ENCODE assay signal across 13 mouse cellular contexts in genomic region chr1:153667244-153667727, GRCm38 (mm10). TPM values are rescaled to one million over a fixed set of nuclear protein-coding genes. Genes with fewer than 3 reads are reported as not detected.
A peak's percentile ranks its signal among the peaks of the same experiment; 100 is the strongest.
DNase-seq lines count a peak whose midpoint lies in the region; ATAC-seq lines count a peak whose summit lies in the region.
"Had no signal": no experiment of that assay in that cellular context is flagged by ENCODE, and none has a peak within 500 bp of the region (broad histone marks: within the 10 kb centered on the region; RNA-seq: fewer than 3 reads in every experiment).

No protein-coding gene starts in this region.

- no peak overlapping the region for H3K4me3 ChIP-seq in hindbrain, embryonic 13.5 days
- H3K4me3 ChIP-seq in hindbrain, embryonic 10.5 days: no peak overlapping the region
- H3K4me3 ChIP-seq in forebrain, embryonic 16.5 days (replicated peaks; ENCODE audit: low read length): peak overlapping the region; percentile 2; the same call in 1 of the 2 replicates
- peak overlapping the region; percentile 8; the same call in 1 of the 2 replicates for H3K4me3 ChIP-seq in midbrain, embryonic 16.5 days (ENCODE audit: low read depth, low read length)
- no peak overlapping the region for H3K4me3 ChIP-seq in kidney, embryonic 14.5 days (ENCODE audit: low read length)

- peak overlapping the region; percentile 3; the same call in 1 of the 2 replicates for H3K9ac ChIP-seq in hindbrain, embryonic 13.5 days
- H3K9ac ChIP-seq in forebrain, embryonic 16.5 days (replicated peaks; ENCODE audit: low read depth, low read length): 0 out of 2 replicates have a peak overlapping the region, but pooled peaks have one; percentile 2
- H3K9ac ChIP-seq in midbrain, embryonic 16.5 days (ENCODE audit: low read depth, low read length): peak overlapping the region; percentile 32; the same call in 1 of the 2 replicates
- H3K9ac ChIP-seq in kidney, embryonic 14.5 days (ENCODE audit: low read depth, low read length): no peak overlapping the region
- H3K9ac ChIP-seq: liver, postnatal 0 days had no signal

- peaks cover 65% of the 10 kb centered on the region for H3K4me1 ChIP-seq in hindbrain, embryonic 13.5 days (replicated peaks)
- peaks cover 61% of the 10 kb centered on the region for H3K4me1 ChIP-seq in hindbrain, embryonic 10.5 days (replicated peaks)
- peaks cover 45% of the 10 kb centered on the region for H3K4me1 ChIP-seq in forebrain, embryonic 16.5 days (replicated peaks; ENCODE audit: control insufficient read depth, insufficient read depth, low read length)
- H3K4me1 ChIP-seq in midbrain, embryonic 16.5 days (ENCODE audit: control insufficient read depth, insufficient read depth, low read length): peaks cover 53% of the 10 kb centered on the region
- H3K4me1 ChIP-seq in kidney, embryonic 14.5 days (ENCODE audit: control insufficient read depth, insufficient read depth, low read length): peaks cover 5% of the 10 kb centered on the region

- no peak for DNase-seq in hindbrain, embryonic 10.5 days (ENCODE audit: low spot score)
- DNase-seq in cerebellum, adult 8-10 months: peak; percentile 81
- DNase-seq in right cerebral cortex, postnatal 14 days: no peak
- DNase-seq: heart, adult 18-20 months; liver, postnatal 0 days; retina, postnatal 1 day; thymus, postnatal 36 days had no signal

- peaks cover 3% of the 10 kb centered on the region; the same call in 1 of the 2 replicates for H3K36me3 ChIP-seq in hindbrain, embryonic 13.5 days
- no peaks in the 10 kb centered on the region for H3K36me3 ChIP-seq in hindbrain, embryonic 10.5 days
- H3K36me3 ChIP-seq in forebrain, embryonic 16.5 days (ENCODE audit: control insufficient read depth, insufficient read depth): no peaks in the 10 kb centered on the region
- H3K36me3 ChIP-seq in midbrain, embryonic 16.5 days (ENCODE audit: control insufficient read depth, insufficient read depth, low read length): no peaks in the 10 kb centered on the region; the same call in 1 of the 2 replicates
- H3K36me3 ChIP-seq in kidney, embryonic 14.5 days (ENCODE audit: control insufficient read depth, insufficient read depth, low read length): no peaks in the 10 kb centered on the region

- peak overlapping the region; percentile 51 for H3K4me2 ChIP-seq in hindbrain, embryonic 13.5 days
- peak overlapping the region; percentile 47 for H3K4me2 ChIP-seq in forebrain, embryonic 16.5 days (ENCODE audit: low read length)
- peak overlapping the region; percentile 51 for H3K4me2 ChIP-seq in midbrain, embryonic 16.5 days (ENCODE audit: low read length)
- no peak overlapping the region for H3K4me2 ChIP-seq in kidney, embryonic 14.5 days (replicated peaks; ENCODE audit: low read depth, low read length)

- no peaks in the 10 kb centered on the region for H3K9me3 ChIP-seq in hindbrain, embryonic 13.5 days
- H3K9me3 ChIP-seq in hindbrain, embryonic 10.5 days: no peaks in the 10 kb centered on the region
- H3K9me3 ChIP-seq in forebrain, embryonic 16.5 days (ENCODE audit: control insufficient read depth, low read length): no peaks in the 10 kb centered on the region
- H3K9me3 ChIP-seq in midbrain, embryonic 16.5 days (replicated peaks; ENCODE audit: control insufficient read depth, low read length, poor library complexity, severe bottlenecking): no peaks in the 10 kb centered on the region
- H3K9me3 ChIP-seq in kidney, embryonic 14.5 days (ENCODE audit: control insufficient read depth, low read length): no peaks in the 10 kb centered on the region

- no peak for ATAC-seq in hindbrain, embryonic 13.5 days (ENCODE audit: low FRiP score)
- no peak for ATAC-seq in forebrain, embryonic 16.5 days
- no peak for ATAC-seq in midbrain, embryonic 16.5 days
- no peak for ATAC-seq in erythroblast, adult 5-6 weeks (replicated peaks; ENCODE audit: low FRiP score, poor library complexity, severe bottlenecking)
- no peak for ATAC-seq in kidney, embryonic 14.5 days (ENCODE audit: low FRiP score, low TSS enrichment)
- ATAC-seq: liver, postnatal 0 days had no signal

- 71% methylated on average over 4 of the region's 4 CpGs for WGBS in hindbrain, embryonic 13.5 days
- 70% methylated on average over 4 of the region's 4 CpGs for WGBS in hindbrain, embryonic 10.5 days
- WGBS in forebrain, embryonic 16.5 days: 53% methylated on average over 4 of the region's 4 CpGs
- 67% methylated on average over 4 of the region's 4 CpGs for WGBS in midbrain, embryonic 16.5 days
- WGBS in kidney, embryonic 14.5 days: 71% methylated on average over 4 of the region's 4 CpGs

- 0 out of 2 replicates have a peak, but pooled peaks cover 4% of the 10 kb centered on the region for H3K27me3 ChIP-seq in hindbrain, embryonic 13.5 days
- H3K27me3 ChIP-seq in hindbrain, embryonic 10.5 days (ENCODE audit: insufficient read depth, poor library complexity, severe bottlenecking): peaks cover 45% of the 10 kb centered on the region
- no peaks in the 10 kb centered on the region for H3K27me3 ChIP-seq in forebrain, embryonic 16.5 days (replicated peaks; ENCODE audit: control insufficient read depth, insufficient read depth, low read length)
- no peaks in the 10 kb centered on the region for H3K27me3 ChIP-seq in midbrain, embryonic 16.5 days (ENCODE audit: control insufficient read depth, insufficient read depth, low read depth, low read length)
- 0 out of 2 replicates have a peak, but pooled peaks cover 2% of the 10 kb centered on the region for H3K27me3 ChIP-seq in kidney, embryonic 14.5 days (ENCODE audit: control insufficient read depth, insufficient read depth, low read length)

- H3K27ac ChIP-seq in hindbrain, embryonic 13.5 days: peak overlapping the region; percentile 56; the same call in 1 of the 2 replicates
- H3K27ac ChIP-seq in hindbrain, embryonic 10.5 days: no peak overlapping the region
- no peak overlapping the region for H3K27ac ChIP-seq in forebrain, embryonic 16.5 days (ENCODE audit: low read length)
- no peak overlapping the region for H3K27ac ChIP-seq in midbrain, embryonic 16.5 days (ENCODE audit: low read length)
- H3K27ac ChIP-seq in kidney, embryonic 14.5 days (ENCODE audit: low read depth, low read length): no peak overlapping the region

RNA-seq across cellular contexts. Expression of gene Rgs8, which starts 14.5 kb away (rescaled TPM):
- polyA plus RNA-seq in hindbrain, embryonic 13.5 days (2015; fragmentation: Nextera tagmentation; extraction: Ambion mirVana): 24.4 and 26.4 TPM in 2 replicates
- 4.9 and 8.9 TPM in 2 replicates for polyA plus RNA-seq in hindbrain, embryonic 10.5 days (2016; fragmentation: Nextera tagmentation; extraction: Ambion mirVana)
- polyA plus RNA-seq in forebrain, embryonic 16.5 days (2015; fragmentation: Nextera tagmentation; extraction: Ambion mirVana): 16.1 and 22.4 TPM in 2 replicates
- polyA plus RNA-seq in midbrain, embryonic 16.5 days (2015; fragmentation: Nextera tagmentation; extraction: Ambion mirVana): 47.1 and 49.1 TPM in 2 replicates
- total RNA-seq in erythroblast, adult 5-6 weeks (2015; ENCODE audit: low replicate concordance): not detected in 2 replicates
- total RNA-seq in erythroblast, adult 5-6 weeks (2017; ENCODE audit: low replicate concordance): not detected in 2 replicates
- polyA plus RNA-seq in kidney, embryonic 14.5 days (2014; fragmentation: Nextera tagmentation; extraction: Ambion mirVana): 0.04 and 0.10 TPM in 2 replicates
- total RNA-seq: adrenal gland, adult 18-20 months; heart, adult 18-20 months had no signal
- polyA plus RNA-seq: liver, postnatal 0 days had no signal

Comparison
In these comparisons a context has a peak if more than half of its experiments do, and no peak if none do; other contexts are left out.
1. H3K4me3 ChIP-seq: peak in forebrain, embryonic 16.5 days (single experiment) and midbrain, embryonic 16.5 days (single experiment); none in hindbrain, embryonic 13.5 days (single experiment), hindbrain, embryonic 10.5 days (single experiment) and kidney, embryonic 14.5 days (single experiment).